Mouse (Mus musculus): ENCODE measurements around the gene Cdc42ep4. TPM values are rescaled to one million over a fixed set of nuclear protein-coding genes. Genes with fewer than 3 reads are reported as not detected.

Cdc42ep4 gene
- polyA plus RNA-seq, 1 experiment from 2014 or later = 25.1 TPM

GRCm38 (mm10) chr11:113684707-113685426 is 66.8 kb downstream of the Cdc42ep4 start:
- no peaks in the 10 kb centered on the region for H3K27me3 ChIP-seq (ENCODE audit: control insufficient read depth, insufficient read depth, low read length)
- WGBS = 38% methylated on average over 25 of the region's 25 CpGs
- peak overlapping the region; percentile 85 for H3K9ac ChIP-seq (ENCODE audit: low read length)
- no peak for ATAC-seq (replicated peaks; ENCODE audit: extremely low read depth, insufficient read depth, low FRiP score)
- H3K4me2 ChIP-seq (ENCODE audit: low read depth, low read length) = peak overlapping the region; percentile 75
- peaks cover 34% of the 10 kb centered on the region for H3K4me1 ChIP-seq (ENCODE audit: control insufficient read depth, insufficient read depth, low read length)
- H3K9me3 ChIP-seq (replicated peaks; ENCODE audit: control insufficient read depth, low read length) = no peaks in the 10 kb centered on the region
- H3K4me3 ChIP-seq (ENCODE audit: low read length) = peak overlapping the region; percentile 74
- H3K36me3 ChIP-seq (ENCODE audit: control insufficient read depth, insufficient read depth) = peaks cover 19% of the 10 kb centered on the region
- peak overlapping the region; percentile 75 for H3K27ac ChIP-seq (ENCODE audit: low read length)

GRCm38 (mm10) chr11:113683957-113684706 is 67.5 kb downstream of the Cdc42ep4 start, which contains the start of the genes Fam104a and D11Wsu47e:
Gene Fam104a, minus strand, starts transcription at chr11:113684155.
Gene D11Wsu47e, plus strand, starts transcription at chr11:113684412.
- Histone ChIP-seq H3K27ac (ENCODE audit: low read length) (peak within 1 kb of the TSS; percentile 94), H3K36me3 (ENCODE audit: control insufficient read depth, insufficient read depth) (peaks cover 14% of the 10 kb centered on the region), H3K4me3 (ENCODE audit: low read length) (peak within 1 kb of the TSS; percentile 74), H3K27me3 (ENCODE audit: control insufficient read depth, insufficient read depth, low read length) (no peaks in the 10 kb centered on the region), H3K4me1 (ENCODE audit: control insufficient read depth, insufficient read depth, low read length) (peaks cover 36% of the 10 kb centered on the region), H3K9ac (ENCODE audit: low read length) (peak within 1 kb of the TSS; percentile 85), H3K4me2 (ENCODE audit: low read depth, low read length) (peak within 1 kb of the TSS; percentile 76), H3K9me3 (replicated peaks; ENCODE audit: control insufficient read depth, low read length) (no peaks in the 10 kb centered on the region)
- ATAC-seq (replicated peaks; ENCODE audit: extremely low read depth, insufficient read depth, low FRiP score) = peak; percentile 95
- WGBS = under 1% methylated on average over 73 of the region's 73 CpGs

- Histone ChIP-seq H3K9me3 (replicated peaks; ENCODE audit: control insufficient read depth, low read length) (no peaks in the 10 kb centered on the region), H3K9ac (ENCODE audit: low read length) (peak overlapping the region; percentile 85), H3K27me3 (ENCODE audit: control insufficient read depth, insufficient read depth, low read length) (no peaks in the 10 kb centered on the region), H3K36me3 (ENCODE audit: control insufficient read depth, insufficient read depth) (peaks cover 8% of the 10 kb centered on the region), H3K4me3 (ENCODE audit: low read length) (peak overlapping the region; percentile 74), H3K27ac (ENCODE audit: low read length) (peak overlapping the region; percentile 94), H3K4me1 (ENCODE audit: control insufficient read depth, insufficient read depth, low read length) (peaks cover 38% of the 10 kb centered on the region), H3K4me2 (ENCODE audit: low read depth, low read length) (peak overlapping the region; percentile 76)
- under 1% methylated on average over 32 of the region's 38 CpGs for WGBS
- peak; percentile 58 for ATAC-seq (replicated peaks; ENCODE audit: extremely low read depth, insufficient read depth, low FRiP score)
Observed at GRCm38 (mm10) chr11:113683627-113683956, 68.1 kb downstream of the Cdc42ep4 start.

DNA sequence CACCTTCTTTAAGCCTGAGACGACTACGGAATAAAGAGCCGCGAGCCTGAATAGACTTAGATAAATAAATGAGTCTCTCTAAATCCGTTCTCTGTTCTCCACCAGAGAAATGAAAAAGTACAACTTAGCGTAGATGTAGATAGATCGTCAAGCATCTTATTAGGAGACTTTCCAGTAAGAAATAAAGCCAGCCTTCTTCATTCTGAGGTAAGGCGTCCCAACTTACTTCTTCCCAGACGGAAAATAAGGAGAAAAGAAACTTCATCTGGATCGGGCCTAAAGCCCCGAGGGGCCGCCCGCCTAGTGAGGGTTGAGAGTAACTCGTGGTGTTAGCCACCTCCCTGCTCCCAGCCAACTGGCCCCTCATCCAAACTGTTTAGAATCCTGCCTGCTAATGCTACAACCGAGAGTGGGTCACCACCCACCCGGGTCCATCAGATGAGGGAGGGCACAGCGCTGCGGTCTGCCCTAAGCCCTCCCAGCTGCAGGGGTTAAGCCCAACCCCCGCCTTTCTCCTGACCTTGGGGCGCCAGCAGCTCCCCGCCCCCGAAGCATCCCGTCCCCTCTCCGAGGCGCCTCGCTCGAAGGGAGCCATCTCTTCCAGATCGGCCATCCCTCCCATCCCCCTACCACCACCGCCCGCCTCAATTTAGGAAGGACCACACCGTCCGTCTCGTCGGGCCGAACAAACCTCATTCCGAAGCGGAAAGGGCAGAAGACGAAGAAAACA is 68.6 kb downstream of the Cdc42ep4 start:
- WGBS = 1% methylated on average over 38 of the region's 38 CpGs
- peak overlapping the region; percentile 76 for H3K4me2 ChIP-seq (ENCODE audit: low read depth, low read length)
- H3K9ac ChIP-seq (ENCODE audit: low read length) = peak overlapping the region; percentile 85
- H3K36me3 ChIP-seq (ENCODE audit: control insufficient read depth, insufficient read depth) = peaks cover 3% of the 10 kb centered on the region
- peak; percentile 33 for ATAC-seq (replicated peaks; ENCODE audit: extremely low read depth, insufficient read depth, low FRiP score)
- H3K9me3 ChIP-seq (replicated peaks; ENCODE audit: control insufficient read depth, low read length) = no peaks in the 10 kb centered on the region
- peak overlapping the region; percentile 94 for H3K27ac ChIP-seq (ENCODE audit: low read length)
- peaks cover 43% of the 10 kb centered on the region for H3K4me1 ChIP-seq (ENCODE audit: control insufficient read depth, insufficient read depth, low read length)
- peak overlapping the region; percentile 74 for H3K4me3 ChIP-seq (ENCODE audit: low read length)
- H3K27me3 ChIP-seq (ENCODE audit: control insufficient read depth, insufficient read depth, low read length) = no peaks in the 10 kb centered on the region

DNA sequence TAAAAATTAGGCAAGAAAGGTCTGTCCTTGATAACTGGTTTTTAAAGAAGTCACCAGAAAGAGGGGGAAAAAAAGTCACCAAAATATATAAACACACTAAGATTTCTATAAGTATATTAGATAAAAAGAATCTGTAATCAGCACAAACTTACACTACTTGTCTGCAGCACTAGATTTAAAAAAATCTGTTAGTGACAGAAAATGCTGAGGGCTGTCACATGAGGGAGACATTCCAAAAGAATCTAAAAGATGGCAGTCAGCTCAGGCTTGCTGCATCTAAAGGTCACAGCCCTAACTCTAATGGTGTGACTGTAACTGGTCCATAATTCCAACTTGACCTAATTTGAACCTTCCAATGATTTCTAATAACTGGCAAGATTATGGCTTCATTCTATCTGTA is 69.7 kb downstream of the Cdc42ep4 start:
- H3K9me3 ChIP-seq (replicated peaks; ENCODE audit: control insufficient read depth, low read length) = no peaks in the 10 kb centered on the region
- ATAC-seq (replicated peaks; ENCODE audit: extremely low read depth, insufficient read depth, low FRiP score) = no peak
- no peaks in the 10 kb centered on the region for H3K27me3 ChIP-seq (ENCODE audit: control insufficient read depth, insufficient read depth, low read length)
- peaks cover 2% of the 10 kb centered on the region for H3K36me3 ChIP-seq (ENCODE audit: control insufficient read depth, insufficient read depth)
- peak overlapping the region; percentile 85; the same call in 1 of the 2 replicates for H3K9ac ChIP-seq (ENCODE audit: low read length)
- H3K4me2 ChIP-seq (ENCODE audit: low read depth, low read length) = peak overlapping the region; percentile 76
- H3K4me3 ChIP-seq (ENCODE audit: low read length) = no peak overlapping the region
- peaks cover 47% of the 10 kb centered on the region for H3K4me1 ChIP-seq (ENCODE audit: control insufficient read depth, insufficient read depth, low read length)
- H3K27ac ChIP-seq (ENCODE audit: low read length) = no peak overlapping the region

DNA sequence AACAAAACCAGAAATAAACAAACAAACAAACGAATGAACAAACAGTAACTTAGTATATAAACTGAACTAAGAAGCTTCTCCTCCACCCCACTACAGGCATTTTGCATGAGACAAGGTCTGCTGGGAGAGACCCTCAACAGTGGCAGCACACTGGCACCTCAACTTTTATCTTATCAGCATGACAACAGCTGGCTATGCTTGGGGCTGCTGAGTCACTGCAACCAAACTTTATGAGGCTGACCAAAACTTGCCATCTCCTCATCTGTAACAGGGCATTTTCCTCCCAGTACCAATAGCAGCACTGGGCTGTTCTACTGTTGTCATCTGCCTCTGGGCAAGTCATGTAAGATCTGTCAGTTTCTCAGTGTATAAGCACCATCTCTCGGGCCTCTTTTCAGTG is 70.7 kb downstream of the Cdc42ep4 start:
- 65% methylated on average over 2 of the region's 2 CpGs for WGBS
- Histone ChIP-seq H3K36me3 (ENCODE audit: control insufficient read depth, insufficient read depth) (peaks cover 12% of the 10 kb centered on the region), H3K4me3 (ENCODE audit: low read length) (no peak overlapping the region), H3K4me2 (ENCODE audit: low read depth, low read length) (no peak overlapping the region), H3K9me3 (replicated peaks; ENCODE audit: control insufficient read depth, low read length) (no peaks in the 10 kb centered on the region), H3K9ac (ENCODE audit: low read length) (no peak overlapping the region), H3K4me1 (ENCODE audit: control insufficient read depth, insufficient read depth, low read length) (peaks cover 41% of the 10 kb centered on the region), H3K27me3 (ENCODE audit: control insufficient read depth, insufficient read depth, low read length) (no peaks in the 10 kb centered on the region), H3K27ac (ENCODE audit: low read length) (no peak overlapping the region)
- ATAC-seq (replicated peaks; ENCODE audit: extremely low read depth, insufficient read depth, low FRiP score) = no peak

DNA sequence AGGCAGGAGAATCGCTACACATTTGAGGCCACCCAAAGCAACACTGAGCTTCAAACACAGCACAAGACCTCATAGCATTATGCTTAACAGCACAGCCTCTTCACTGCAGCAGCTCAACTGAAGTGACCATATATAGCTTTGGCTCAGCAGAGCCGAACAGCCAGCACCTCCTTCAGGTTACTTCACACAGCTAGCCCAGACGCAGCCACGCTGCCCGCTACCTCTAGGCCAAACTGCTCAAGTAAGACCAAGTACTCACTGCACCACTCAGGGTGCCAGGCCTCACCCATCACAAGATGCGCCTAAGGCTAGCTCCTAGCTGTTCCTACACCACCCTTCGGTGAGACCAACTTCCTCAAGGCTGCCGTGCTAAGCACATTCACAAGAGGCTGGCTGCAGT is 73.3 kb downstream of the Cdc42ep4 start:
- Histone ChIP-seq H3K9ac (ENCODE audit: low read length) (peak overlapping the region; percentile 38), H3K4me3 (ENCODE audit: low read length) (no peak overlapping the region)

DNA sequence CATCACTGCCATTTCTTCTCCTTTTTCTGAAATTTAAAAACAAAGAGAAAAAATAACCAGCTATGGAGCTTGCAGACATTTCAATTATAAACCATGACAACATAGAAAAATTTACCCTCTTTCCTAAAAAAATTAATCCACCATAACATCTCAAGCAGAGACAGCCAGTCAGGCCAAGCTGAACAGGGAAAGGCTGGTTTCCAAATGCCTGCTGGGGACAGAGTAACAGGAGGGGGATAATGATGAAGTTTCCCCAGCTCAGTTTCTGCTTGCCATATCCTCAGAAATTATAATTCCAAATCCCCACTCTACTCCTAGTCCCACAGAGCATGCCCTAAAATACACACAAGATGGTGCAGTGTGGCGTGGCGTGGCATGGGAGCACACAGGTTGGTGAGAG is 74.3 kb downstream of the Cdc42ep4 start:
- Histone ChIP-seq H3K9me3 (replicated peaks; ENCODE audit: control insufficient read depth, low read length) (no peaks in the 10 kb centered on the region), H3K27ac (ENCODE audit: low read length) (no peak overlapping the region), H3K9ac (ENCODE audit: low read length) (no peak overlapping the region), H3K27me3 (ENCODE audit: control insufficient read depth, insufficient read depth, low read length) (no peaks in the 10 kb centered on the region), H3K36me3 (ENCODE audit: control insufficient read depth, insufficient read depth) (peaks cover 30% of the 10 kb centered on the region), H3K4me2 (ENCODE audit: low read depth, low read length) (no peak overlapping the region), H3K4me3 (ENCODE audit: low read length) (no peak overlapping the region), H3K4me1 (ENCODE audit: control insufficient read depth, insufficient read depth, low read length) (peaks cover 41% of the 10 kb centered on the region)
- WGBS = 98% methylated on average over 2 of the region's 2 CpGs
- ATAC-seq (replicated peaks; ENCODE audit: extremely low read depth, insufficient read depth, low FRiP score) = no peak

More for the DNA sequence above, 73.3 kb downstream of the Cdc42ep4 start:
- Histone ChIP-seq H3K4me1 (ENCODE audit: control insufficient read depth, insufficient read depth, low read length) (peaks cover 42% of the 10 kb centered on the region), H3K4me2 (ENCODE audit: low read depth, low read length) (peak overlapping the region; percentile 34; the same call in 1 of the 2 replicates), H3K27me3 (ENCODE audit: control insufficient read depth, insufficient read depth, low read length) (no peaks in the 10 kb centered on the region), H3K9me3 (replicated peaks; ENCODE audit: control insufficient read depth, low read length) (no peaks in the 10 kb centered on the region), H3K36me3 (ENCODE audit: control insufficient read depth, insufficient read depth) (peaks cover 25% of the 10 kb centered on the region), H3K27ac (ENCODE audit: low read length) (peak overlapping the region; percentile 77)
- no peak; the same call in 1 of the 2 replicates for ATAC-seq (replicated peaks; ENCODE audit: extremely low read depth, insufficient read depth, low FRiP score)
- WGBS = 51% methylated on average over 8 of the region's 8 CpGs
